Mouse (Mus musculus) bone marrow, adult 2 months (tissue): ENCODE measurements around the gene Gm5447. TPM values are rescaled to one million over a fixed set of nuclear protein-coding genes. Genes with fewer than 3 reads are reported as not detected.

ENCODE experiments used
- H3K27ac ChIP-seq: fragments of 200-500 bp; 2 replicates; pipeline ENCODE4 v1.5.1; 2012; ENCODE audit warnings: low read depth, mild to moderate bottlenecking, control low read depth, inconsistent platforms, low read length; ENCODE audit not compliant: control insufficient read depth, poor library complexity, insufficient read depth
- H3K4me1 ChIP-seq: fragments of 200-500 bp; 2 replicates; pipeline ENCODE4 v1.6.1; 2011; ENCODE audit warnings: low read length; ENCODE audit not compliant: control insufficient read depth, insufficient read depth
- H3K4me3 ChIP-seq: fragments of 200-500 bp; replicated peaks from 2 replicates; pipeline ENCODE3; 2011; ENCODE audit warnings: mild to moderate bottlenecking, low read depth, low read length, control low read depth; ENCODE audit not compliant: control insufficient read depth
- CTCF ChIP-seq: fragments of 200-500 bp; IDR thresholded peaks from 2 replicates; pipeline ENCODE4 v1.5.1; 2011; ENCODE audit warnings: low read length, control low read depth; ENCODE audit not compliant: control insufficient read depth, insufficient read depth
- POLR2A ChIP-seq: fragments of 200-500 bp; IDR thresholded peaks from 2 replicates; pipeline ENCODE4 v1.6.1; 2011; ENCODE audit warnings: low read depth, mild to moderate bottlenecking, control low read depth, low read length, borderline replicate concordance; ENCODE audit not compliant: control insufficient read depth
- WGBS: fragments of 180-500 bp; shearing (Covaris S2); methylation state at CpG from one replicate; pipeline ENCODE4 v1.1.7; 2018; 5-methylcytosine and 5-hydroxymethylcytosine counted together
- polyA plus RNA-seq: library from polyadenylated mRNA; stranded (reverse); fragments of >200 nt; gene quantifications from 2 replicates; pipeline ENCODE4 v1.2.4, GENCODE M21; 2011; ENCODE audit warnings: low replicate concordance; ENCODE audit not compliant: missing spikeins, insufficient read depth, insufficient read length

Gm5447 gene
- polyA plus RNA-seq, 1 experiment, result not detected

- H3K27ac ChIP-seq, result no peak overlapping the region
- no peak overlapping the region for H3K4me3 ChIP-seq
- TF ChIP-seq POLR2A (no peak), CTCF (no peak)
- WGBS, result 42% methylated on average over 3 of the region's 3 CpGs
- H3K4me1 ChIP-seq, result peaks cover 4% of the 10 kb centered on the region; the same call in 1 of the 2 replicates
These were observed 43.5 kb downstream of the Gm5447 start for GRCm38 (mm10) chr13:31017545-31017944.

- TF ChIP-seq POLR2A (no peak), CTCF (no peak)
- Histone ChIP-seq H3K27ac (no peak overlapping the region), H3K4me1 (peaks cover 4% of the 10 kb centered on the region; the same call in 1 of the 2 replicates), H3K4me3 (no peak overlapping the region)
- 65% methylated on average over 4 of the region's 4 CpGs for WGBS
These were observed 47.5 kb downstream of the Gm5447 start for GRCm38 (mm10) chr13:31021514-31021913.

- no peak for TF ChIP-seq POLR2A
- 72% methylated on average over 6 of the region's 6 CpGs for WGBS
- H3K4me3 ChIP-seq, result no peak overlapping the region
- H3K27ac ChIP-seq, result no peak overlapping the region
- H3K4me1 ChIP-seq, result peaks cover 4% of the 10 kb centered on the region; the same call in 1 of the 2 replicates
These were observed 47.9 kb downstream of the Gm5447 start for GRCm38 (mm10) chr13:31021927-31022326.

GRCm38 (mm10) chr13:31023664-31024063 is 49.7 kb downstream of the Gm5447 start:
- no peak for TF ChIP-seq CTCF
- no peak for TF ChIP-seq POLR2A
- Histone ChIP-seq H3K4me1 (no peaks in the 10 kb centered on the region), H3K27ac (no peak overlapping the region), H3K4me3 (no peak overlapping the region)
- WGBS, result 73% methylated on average over 3 of the region's 3 CpGs

Other genes with a start within 250 kb of the Gm5447 start
- 3.0 and 6.3 TPM in 2 replicates for gene Irf4, start 225.0 kb upstream of the Gm5447 start, polyA plus RNA-seq
- not detected in 2 replicates for gene Hus1b, start 26.4 kb upstream of the Gm5447 start, polyA plus RNA-seq
- 8.6 and 10.4 TPM in 2 replicates for gene Exoc2, start 111 bp upstream of the Gm5447 start, polyA plus RNA-seq